Mouse (Mus musculus) cerebellum, adult 11 months (tissue): ENCODE results near the gene Slc35d1.

Source experiments
- DNase-seq: peaks from one replicate; pipeline ENCODE4 v3.0.0; 2022

Slc35d1 gene

DNA sequence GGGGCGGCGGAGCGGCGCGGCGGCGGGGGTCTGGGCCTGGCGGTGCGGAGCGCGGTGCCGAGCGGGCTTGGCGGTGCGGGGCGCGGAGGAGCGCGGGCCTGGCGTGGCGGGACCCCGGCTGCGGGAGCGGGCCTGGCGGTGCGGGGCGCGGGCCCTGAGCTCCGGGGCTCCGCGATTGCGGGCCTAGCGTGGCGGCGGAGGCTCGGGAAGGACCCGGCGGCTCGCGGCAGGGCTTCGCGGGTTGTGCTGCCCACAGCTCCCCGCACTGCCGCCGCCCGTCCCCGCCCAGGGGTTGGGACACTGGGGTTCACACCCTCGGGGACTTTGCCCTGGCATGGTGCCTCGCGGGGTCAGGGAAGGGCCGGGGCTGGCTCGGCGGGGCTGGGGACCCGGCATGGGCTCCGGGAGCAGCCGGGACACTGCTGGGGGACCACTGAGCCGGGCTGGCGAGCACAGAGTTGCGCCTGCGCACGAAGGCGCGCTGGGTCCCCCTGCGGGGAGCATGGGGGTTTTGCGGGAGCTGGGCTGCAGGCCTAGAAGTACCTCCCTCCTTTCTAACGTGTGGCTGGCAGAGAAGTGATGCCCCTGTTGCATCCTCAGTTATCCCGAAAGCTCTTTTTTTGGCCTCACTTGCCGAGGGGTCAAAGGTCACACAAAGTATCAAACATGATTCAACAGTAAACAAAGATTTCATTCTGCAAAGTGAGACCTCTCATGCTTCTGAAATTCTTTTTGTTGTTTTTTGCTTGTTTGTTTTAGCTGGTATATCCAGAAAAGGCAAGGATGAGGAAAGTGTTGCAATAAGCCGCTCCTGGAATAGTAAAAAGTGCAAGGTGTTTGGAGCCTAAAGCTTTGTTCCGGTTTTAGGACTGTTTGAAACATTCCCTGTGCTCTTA, at the start of gene Slc35d1:
Gene Slc35d1 (minus strand): TSS at position 240 of the 896 bp plus-strand sequence.
- peak; percentile 72 for DNase-seq

GRCm38 (mm10) chr4:103263812-103264396, 48.9 kb upstream of the Slc35d1 start:
- no peak for DNase-seq

DNA sequence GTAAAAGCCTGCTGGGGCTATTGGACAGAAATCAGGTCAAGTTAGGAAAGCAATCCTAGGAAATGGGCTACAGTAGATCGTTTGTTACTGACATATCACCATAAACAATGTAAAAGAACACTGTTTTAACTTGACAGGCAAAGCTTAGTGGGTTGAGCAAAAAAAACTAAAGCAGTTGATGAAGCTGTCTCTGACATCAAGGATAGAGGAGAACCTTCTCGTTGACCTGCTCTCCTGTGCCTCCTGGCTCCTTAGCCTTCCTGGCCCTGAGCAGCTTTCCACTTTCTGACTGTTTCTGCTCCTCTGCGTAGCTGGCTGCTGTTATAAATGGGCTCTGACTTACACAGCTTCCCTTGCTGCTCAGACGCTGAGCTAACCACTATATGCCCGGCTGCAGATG, 48.4 kb upstream of the Slc35d1 start:
- no peak for DNase-seq

- DNase-seq = no peak
Observed at GRCm38 (mm10) chr4:103258817-103259216, 43.9 kb upstream of the Slc35d1 start.

- DNase-seq = no peak
Observed at GRCm38 (mm10) chr4:103253846-103254245, 38.9 kb upstream of the Slc35d1 start.

DNA sequence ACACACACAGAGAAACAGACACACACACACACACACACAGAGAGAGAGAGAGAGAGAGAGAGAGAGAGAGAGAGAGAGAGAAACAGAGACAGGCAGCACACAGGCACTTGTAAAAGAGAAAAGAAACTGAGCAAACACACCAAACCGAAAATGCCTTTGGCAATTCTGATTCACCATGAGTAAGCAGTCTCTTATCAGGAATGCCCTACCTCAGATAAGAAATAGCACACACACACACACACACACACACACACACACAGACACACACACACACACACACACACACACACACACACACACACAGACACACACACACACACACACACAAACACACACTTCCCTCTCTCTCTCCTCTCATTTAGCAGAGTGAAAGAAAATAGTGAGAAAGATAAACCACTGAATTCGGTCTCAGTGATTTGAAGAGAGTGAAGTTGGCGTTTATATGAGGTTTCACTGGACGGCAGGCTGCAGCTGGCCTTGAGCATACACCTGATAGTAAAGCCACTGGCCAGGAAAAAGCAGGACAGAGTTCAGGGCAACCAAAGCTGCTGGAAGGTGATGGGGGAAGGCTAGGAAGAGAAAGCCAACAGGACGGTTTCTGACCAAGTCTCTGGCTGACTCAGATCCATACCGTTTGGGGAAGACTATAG, 34.6 kb upstream of the Slc35d1 start:
- DNase-seq = no peak

- no peak for DNase-seq
Observed at GRCm38 (mm10) chr4:103247813-103248212, 32.8 kb upstream of the Slc35d1 start.

DNA sequence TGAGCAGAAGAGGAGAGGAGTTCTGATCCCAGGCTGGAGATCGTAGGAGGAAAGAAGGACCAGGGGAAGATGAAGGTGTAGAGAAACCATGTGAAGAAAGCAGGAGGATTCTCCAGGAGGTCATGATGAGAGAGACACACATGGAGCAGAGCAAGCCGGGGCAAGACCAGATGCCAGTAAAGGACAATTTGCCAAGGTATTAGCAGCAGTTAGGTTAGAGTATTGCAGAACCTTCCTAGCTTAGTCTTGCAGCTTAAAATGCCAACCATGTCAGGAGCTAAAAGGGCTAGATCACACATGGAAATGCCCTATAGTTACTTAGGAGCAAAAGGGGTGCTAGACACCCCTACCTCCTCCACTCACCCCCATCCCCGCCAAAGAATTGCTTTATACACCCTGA, 32.3 kb upstream of the Slc35d1 start:
- DNase-seq = no peak

- no peak for DNase-seq
Observed at GRCm38 (mm10) chr4:103232156-103232555, 17.2 kb upstream of the Slc35d1 start.

- DNase-seq = no peak
Observed at GRCm38 (mm10) chr4:103222854-103223253, 7.9 kb upstream of the Slc35d1 start.

GRCm38 (mm10) chr4:103221789-103222188, 6.8 kb upstream of the Slc35d1 start:
- DNase-seq = no peak

DNA sequence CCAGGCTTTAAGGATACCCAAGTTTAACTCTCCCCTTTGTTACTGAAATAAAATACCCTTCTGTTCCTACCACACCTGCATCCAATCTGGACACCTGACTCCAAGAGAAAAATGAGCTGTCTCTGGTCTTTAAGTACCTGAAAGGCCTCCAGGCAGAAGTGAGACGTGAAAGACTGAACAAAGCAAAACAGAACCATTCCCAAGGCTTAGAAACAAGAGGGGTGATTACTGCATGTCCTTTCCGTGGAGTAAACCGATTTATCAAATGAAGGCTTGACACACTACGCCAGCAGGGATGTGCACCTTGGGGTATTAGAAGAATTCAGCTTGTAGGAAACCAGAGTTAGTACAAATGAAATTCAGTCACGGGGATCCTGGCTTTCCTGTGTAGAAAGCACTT, 4.0 kb upstream of the Slc35d1 start:
- DNase-seq = no peak

DNA sequence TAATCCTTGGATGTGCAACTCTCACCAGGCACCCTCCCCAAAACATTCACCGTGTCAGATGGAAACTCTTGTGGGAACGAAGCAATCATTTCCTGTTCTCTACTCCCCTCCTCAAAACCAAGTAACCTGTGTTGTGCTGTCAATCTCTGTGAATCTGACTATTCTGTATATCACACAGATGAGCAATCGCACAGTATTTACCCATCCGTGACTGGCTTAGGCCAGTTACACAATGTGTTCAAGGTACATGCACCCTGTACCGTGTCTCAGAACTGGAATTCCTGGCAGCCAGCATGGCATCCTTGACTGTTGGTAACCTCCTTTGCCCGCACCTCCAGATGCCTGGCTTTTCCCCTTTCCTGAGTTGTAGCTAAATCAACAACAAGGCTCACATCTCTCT, 1.1 kb upstream of the Slc35d1 start:
- DNase-seq = no peak

DNA sequence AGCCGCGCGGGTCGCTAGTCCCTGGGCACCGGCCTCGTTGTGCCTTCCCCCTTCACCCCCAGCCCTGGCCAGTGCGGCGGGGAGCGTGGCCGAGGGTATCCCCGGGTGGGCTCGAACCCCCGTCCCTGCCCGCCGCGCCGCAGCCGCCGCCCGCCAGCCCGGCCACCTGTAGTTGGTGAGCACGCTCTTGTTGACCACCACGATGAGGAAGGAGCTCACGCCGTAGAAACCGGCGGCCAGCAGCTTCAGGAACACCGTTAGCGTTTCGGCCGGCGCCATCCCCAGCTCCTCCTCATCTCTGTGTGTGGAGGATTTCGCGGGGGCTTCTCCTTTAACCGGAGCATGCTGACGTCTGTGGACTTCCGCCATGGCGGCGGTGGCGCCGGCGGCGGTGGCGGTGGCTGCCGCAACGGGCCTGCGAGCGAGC, 453 bp downstream of the Slc35d1 start:
- peak; percentile 65 for DNase-seq

DNA sequence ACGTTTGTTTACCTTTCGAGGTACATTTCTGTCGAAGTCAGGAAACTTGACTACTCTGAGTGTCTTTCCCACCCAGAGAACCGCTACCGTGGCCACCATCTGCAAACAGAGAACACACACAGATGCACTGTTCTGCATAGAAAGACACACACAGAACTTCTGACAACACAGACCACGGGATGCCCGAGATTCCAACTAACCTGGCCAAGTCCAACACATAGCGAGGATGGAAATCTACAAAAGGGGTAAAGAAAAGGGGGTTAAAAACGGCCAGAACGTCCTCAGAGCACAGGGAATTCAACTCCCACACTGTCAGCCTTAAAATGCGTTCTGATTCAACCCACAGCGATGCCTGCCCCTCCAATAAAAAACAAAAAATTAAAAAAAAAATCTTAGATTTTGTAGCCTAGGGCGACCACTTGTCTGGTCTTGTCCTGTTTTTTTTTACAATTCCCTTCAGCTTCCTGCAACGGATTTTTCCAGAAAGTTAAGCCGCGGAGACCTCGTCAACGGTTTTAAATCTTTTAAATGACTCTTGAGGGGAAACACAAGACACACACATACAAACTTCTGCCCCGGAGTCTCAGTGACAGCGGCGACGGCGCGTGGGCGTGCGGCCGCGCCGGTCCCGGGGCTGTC, 986 bp downstream of the Slc35d1 start:
- no peak for DNase-seq

- DNase-seq = no peak
Observed at GRCm38 (mm10) chr4:103208553-103208952, 6.4 kb downstream of the Slc35d1 start.

- DNase-seq = no peak
Observed at GRCm38 (mm10) chr4:103203646-103204045, 11.3 kb downstream of the Slc35d1 start.

DNA sequence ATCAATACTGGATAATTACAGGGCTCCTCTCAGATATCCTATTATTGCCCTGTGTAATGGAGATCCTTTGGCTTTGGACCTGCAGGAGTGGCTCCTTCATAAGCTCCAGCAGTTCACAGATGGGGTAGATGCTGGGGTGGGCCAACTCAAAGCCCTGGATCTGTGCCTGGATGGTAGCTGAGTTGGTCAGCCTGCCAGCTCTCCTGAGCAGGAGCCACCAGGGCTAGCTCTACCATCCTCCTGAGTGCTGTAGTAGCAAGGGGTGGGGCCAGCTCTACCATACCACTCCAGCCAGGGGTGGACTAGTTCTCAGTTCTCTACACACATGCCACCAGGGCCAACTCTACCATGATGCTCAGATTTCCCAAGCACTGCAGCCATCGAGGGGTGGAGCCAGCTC, 14.9 kb downstream of the Slc35d1 start:
- no peak for DNase-seq

- no peak for DNase-seq
Observed at GRCm38 (mm10) chr4:103199086-103199485, 15.9 kb downstream of the Slc35d1 start.

DNA sequence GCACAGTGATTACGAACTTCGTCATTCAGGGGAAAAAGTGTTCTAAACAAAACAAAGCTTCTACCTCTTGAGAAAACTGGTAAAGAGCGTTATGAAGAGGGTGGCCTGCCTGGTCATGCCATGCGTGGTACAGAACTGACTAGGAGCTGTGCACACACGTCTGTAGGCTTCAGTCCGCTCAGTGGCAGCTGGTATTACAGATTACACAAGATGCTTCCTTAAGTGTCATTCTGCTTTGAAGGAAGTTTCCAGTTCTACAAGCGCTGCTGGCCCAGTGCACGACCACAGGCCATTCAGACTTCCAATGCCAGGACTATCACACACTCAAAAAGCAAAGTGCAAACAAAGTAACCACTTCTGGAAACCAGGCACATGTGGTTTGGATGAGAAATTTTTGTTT, 17.6 kb downstream of the Slc35d1 start:
- no peak for DNase-seq

DNA sequence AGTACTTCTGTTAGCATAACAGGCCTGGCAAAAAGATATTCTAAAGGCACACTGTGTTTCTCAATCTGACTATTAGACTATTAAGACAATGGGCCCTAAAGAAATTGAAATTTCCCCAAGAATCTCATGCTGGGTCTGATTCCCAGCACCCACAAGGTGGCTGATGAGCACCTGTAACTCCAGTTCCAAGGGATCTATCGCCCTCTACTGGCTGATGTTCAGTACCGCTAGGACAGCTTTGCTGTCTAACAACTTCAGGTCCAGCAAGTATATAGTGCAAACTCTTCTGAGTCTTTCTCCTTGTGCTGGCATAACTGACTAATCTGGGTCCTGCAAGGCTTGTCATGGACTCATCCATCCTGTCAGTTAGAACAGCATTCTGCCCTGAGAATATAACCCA, 22.5 kb downstream of the Slc35d1 start:
- DNase-seq = no peak

DNA sequence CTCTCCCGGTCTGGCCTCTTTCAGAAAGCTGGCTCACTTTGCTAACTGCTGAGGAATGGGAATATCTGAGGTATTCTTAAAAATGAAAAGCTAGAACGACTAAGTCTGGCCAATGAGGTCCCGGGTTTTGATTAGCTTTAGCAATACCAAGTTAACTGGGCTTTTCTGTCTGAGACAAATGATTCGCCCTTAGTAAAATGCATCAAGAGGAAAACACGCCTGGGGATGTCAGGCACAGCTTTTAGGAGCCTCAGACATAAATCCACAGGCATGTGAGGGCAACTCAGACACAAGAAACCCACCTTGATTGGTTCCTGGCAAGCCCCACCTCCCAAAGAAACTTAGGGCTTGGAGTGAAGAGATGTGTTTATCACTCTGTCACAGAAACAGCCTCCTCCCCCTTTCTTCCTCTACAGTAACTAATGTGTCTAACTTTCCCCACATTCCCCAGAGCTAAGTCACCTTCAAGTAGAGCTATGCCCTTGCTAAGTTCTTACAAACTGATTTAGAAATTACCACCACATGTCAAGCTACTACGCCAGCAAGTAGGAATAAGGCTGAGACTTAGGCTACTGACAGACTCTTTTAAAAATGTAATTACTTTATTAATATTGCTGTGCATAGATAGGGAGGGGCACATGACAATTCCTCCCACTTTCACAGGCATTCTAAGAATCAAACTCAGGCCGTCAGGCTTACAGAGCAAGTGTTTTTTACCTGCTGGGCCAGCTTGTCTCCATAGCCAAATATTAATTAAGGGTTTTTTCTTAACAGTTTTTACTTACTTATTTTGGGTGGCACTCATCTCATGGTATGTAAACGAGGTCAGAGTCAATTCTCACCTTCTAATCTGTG, 26.0 kb downstream of the Slc35d1 start:
- DNase-seq = no peak
